Mouse (Mus musculus): ENCODE results near the gene Itga10. TPM values are rescaled to one million over a fixed set of nuclear protein-coding genes. Genes with fewer than 3 reads are reported as not detected.

Gene Itga10
- polyA plus RNA-seq, 1 experiment from 2014 or later, result 1.4 TPM

DNA sequence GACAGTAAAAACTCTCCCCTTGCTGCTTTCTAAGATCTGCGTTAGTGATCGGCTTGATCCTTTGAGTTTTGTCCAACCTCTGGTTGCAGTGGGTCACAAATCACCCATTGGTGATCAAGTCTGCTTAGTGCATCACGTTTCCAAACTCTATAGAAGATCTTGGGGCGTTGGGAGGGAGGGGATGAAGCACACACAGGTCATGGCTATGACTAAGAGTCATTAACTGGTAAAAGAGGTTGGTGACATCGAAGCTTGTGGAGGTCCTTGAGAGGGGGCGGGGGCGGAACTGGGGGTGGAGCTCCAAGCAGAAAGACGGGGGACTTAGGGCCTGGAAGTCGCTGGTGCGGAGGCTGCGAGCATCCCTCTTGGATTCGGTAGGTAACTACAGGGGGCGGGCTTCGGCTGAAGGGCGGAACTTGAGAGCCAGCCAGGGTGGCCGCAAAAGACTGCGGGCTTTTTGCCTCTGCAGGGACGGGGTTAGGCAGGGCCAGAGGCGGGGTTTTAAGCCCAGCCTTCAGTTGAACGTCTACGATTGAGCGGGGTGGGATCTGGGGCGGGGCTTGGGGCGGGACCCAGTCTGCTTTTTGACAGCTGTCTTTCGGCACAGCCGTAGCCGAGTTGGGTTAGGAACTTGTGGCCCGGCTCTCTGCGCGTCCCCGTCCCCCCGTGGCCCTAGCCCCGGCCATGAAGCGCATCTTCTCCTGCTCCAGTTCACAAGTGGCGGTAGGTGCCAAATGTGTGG lies 24.5 kb downstream of the Itga10 start, which contains the start of gene Ankrd35:
TSS of gene Ankrd35 (plus strand) at position 405 of the 742 bp plus-strand sequence.
- Histone ChIP-seq H3K4me2 (peak within 1 kb of the TSS; percentile 84), H3K9ac (replicated peaks) (peak within 1 kb of the TSS; percentile 36), H3K27me3 (replicated peaks) (peaks cover 9% of the 10 kb centered on the region; the same call in 1 of the 2 replicates), H3K4me3 (replicated peaks) (peak within 1 kb of the TSS; percentile 45), H3K27ac (replicated peaks) (no peak within 1 kb of the TSS), H3K9me3 (replicated peaks) (no peaks in the 10 kb centered on the region), H3K4me1 (peaks cover 6% of the 10 kb centered on the region), H3K36me3 (no peaks in the 10 kb centered on the region)
- peak; percentile 91 for ATAC-seq (ENCODE audit: low FRiP score)
- WGBS, result 5% methylated on average over 35 of the region's 35 CpGs

DNA sequence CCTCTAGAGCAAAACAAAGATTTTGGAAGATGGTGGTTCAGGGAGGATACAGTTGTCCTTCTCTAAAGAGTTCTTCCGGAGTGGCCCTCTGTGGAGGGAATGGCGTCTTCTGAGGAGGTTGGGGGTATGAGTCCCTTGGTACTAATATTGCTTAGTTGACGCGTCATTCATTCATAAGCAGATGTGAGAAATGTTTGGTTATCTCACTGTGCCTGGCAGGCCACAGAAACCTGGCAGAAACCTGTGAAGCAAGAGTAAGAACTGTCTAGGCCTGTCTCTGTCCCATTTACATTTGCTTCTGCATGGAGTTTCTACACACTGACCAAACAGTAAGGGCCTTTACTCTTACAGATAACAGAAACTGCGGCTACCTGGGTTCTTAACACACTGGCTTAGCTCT lies 26.1 kb downstream of the Itga10 start:
- Histone ChIP-seq H3K4me2 (no peak overlapping the region), H3K4me3 (replicated peaks) (no peak overlapping the region), H3K36me3 (no peaks in the 10 kb centered on the region), H3K27ac (replicated peaks) (no peak overlapping the region), H3K27me3 (replicated peaks) (peaks cover 9% of the 10 kb centered on the region; the same call in 1 of the 2 replicates), H3K4me1 (peaks cover 6% of the 10 kb centered on the region), H3K9me3 (replicated peaks) (no peaks in the 10 kb centered on the region), H3K9ac (replicated peaks) (no peak overlapping the region)
- ATAC-seq (ENCODE audit: low FRiP score), result no peak
- 91% methylated on average over 5 of the region's 5 CpGs for WGBS

DNA sequence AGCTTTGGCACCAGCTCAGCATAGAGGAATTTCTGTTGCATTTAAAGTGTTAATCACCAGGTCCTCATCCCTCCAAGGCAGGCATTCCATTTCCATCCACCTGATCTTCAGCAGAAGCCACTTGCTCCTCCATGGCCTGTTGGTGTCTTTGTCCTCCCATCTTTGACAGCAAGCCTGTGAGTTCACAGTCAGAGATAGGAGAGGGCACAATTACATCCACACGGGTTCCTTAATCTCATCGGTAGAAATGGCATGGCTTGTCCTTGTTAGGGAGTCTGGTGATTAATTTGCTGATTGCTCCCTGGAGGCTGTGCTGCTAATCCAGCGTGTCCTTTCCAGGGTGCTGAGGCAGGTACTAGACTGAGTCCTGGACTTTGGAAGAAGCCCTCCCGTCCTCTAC lies 28.1 kb downstream of the Itga10 start:
- ATAC-seq (ENCODE audit: low FRiP score), result no peak
- 54% methylated on average over 4 of the region's 4 CpGs for WGBS
- H3K9me3 ChIP-seq (replicated peaks), result no peaks in the 10 kb centered on the region

DNA sequence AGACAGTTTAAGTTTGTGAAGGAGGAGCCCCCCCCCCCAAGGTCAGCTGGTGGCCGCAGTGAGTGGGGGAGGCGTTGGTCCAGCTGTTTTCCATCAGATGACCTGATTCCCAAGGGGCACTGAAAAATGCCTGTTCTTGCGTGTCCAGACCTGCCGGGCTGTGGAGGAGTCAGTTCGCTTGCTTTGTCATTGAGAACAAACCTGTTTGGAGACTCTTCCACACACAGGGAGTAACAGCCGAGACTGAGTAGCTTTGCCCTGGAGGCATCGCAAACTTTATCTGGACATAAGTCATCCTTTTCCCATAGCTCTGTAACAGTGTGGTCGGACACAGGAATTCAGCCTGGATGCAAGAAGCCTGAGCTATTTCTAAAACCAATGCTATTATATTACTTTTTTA lies 29.1 kb downstream of the Itga10 start:
- Histone ChIP-seq H3K9me3 (replicated peaks) (no peaks in the 10 kb centered on the region), H3K36me3 (no peaks in the 10 kb centered on the region), H3K27me3 (replicated peaks) (peaks cover 9% of the 10 kb centered on the region; the same call in 1 of the 2 replicates), H3K4me3 (replicated peaks) (no peak overlapping the region), H3K4me2 (no peak overlapping the region), H3K9ac (replicated peaks) (no peak overlapping the region), H3K27ac (replicated peaks) (no peak overlapping the region), H3K4me1 (peaks cover 6% of the 10 kb centered on the region)
- WGBS, result 63% methylated on average over 8 of the region's 8 CpGs
- ATAC-seq (ENCODE audit: low FRiP score), result no peak

More for the DNA sequence above, 28.1 kb downstream of the Itga10 start:
- H3K9ac ChIP-seq (replicated peaks), result no peak overlapping the region
- peaks cover 6% of the 10 kb centered on the region for H3K4me1 ChIP-seq
- no peak overlapping the region for H3K4me2 ChIP-seq
- H3K4me3 ChIP-seq (replicated peaks), result no peak overlapping the region
- H3K27me3 ChIP-seq (replicated peaks), result peaks cover 9% of the 10 kb centered on the region; the same call in 1 of the 2 replicates
- no peak overlapping the region for H3K27ac ChIP-seq (replicated peaks)
- H3K36me3 ChIP-seq, result no peaks in the 10 kb centered on the region

DNA sequence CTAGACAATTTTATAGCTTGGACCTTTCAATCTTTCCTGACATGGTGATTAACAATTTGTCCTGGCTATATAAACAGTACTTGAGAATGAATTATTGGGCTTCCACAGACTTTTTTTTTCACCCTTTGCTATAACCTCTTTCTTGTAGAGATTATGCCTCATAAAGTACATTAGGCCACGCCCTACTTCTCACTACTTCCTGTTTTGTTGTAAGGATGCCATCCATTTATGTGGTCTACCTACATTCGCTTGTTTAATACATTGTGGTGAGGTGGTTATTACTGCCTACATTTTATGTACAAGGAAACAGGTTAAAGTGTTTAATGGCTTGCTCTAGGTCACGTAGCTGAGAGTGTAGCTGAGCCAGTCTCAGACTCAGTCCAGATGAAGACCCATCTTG lies 29.8 kb downstream of the Itga10 start:
- H3K27ac ChIP-seq (replicated peaks), result no peak overlapping the region
- no peak overlapping the region for H3K4me3 ChIP-seq (replicated peaks)
- 76% methylated on average over 3 of the region's 3 CpGs for WGBS
- H3K9me3 ChIP-seq (replicated peaks), result no peaks in the 10 kb centered on the region
- peaks cover 6% of the 10 kb centered on the region for H3K4me1 ChIP-seq
- no peak for ATAC-seq (ENCODE audit: low FRiP score)
- H3K9ac ChIP-seq (replicated peaks), result no peak overlapping the region
- no peak overlapping the region for H3K4me2 ChIP-seq
- peaks cover 9% of the 10 kb centered on the region; the same call in 1 of the 2 replicates for H3K27me3 ChIP-seq (replicated peaks)
- no peaks in the 10 kb centered on the region for H3K36me3 ChIP-seq

DNA sequence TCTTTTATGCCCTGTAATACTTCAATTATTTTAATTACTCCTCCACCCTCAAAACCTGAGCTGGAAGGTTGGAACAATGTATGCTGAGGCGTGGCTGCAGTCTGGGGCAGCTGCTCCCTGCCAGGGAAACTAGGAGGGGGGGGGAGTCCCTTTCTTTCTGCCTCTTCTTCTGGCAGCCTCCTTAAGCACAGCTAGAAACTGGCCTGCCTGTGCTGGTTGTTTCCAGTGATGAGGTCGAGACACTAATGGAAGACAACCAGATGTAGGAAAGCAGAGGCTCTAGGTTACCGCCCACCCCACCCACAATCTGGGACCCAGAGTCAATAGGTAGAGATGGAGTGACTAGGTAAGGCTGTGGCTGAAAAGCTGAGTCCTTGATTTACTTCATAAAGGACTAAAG lies 30.3 kb downstream of the Itga10 start:
- no peak for ATAC-seq (ENCODE audit: low FRiP score)
- 23% methylated on average over 3 of the region's 3 CpGs for WGBS

DNA sequence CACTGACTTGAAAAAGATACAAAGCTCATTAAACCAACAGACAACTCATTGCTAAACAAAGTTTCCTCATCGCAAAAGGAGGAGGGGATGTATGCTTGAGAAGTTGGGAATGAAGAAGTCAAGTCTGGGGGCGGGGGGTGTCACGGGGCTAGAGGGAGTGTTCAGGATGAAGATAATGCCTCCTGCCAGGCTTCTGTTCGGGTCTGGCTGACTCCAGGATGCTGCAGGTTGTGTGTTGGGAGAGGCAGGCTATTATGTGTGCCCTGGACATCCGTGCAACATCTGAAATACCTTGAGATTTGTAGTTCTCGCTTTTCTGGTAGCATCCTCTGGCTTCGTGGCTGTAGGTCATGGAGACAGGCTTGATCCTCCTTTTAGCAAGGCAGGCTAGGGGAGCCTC lies 33.1 kb downstream of the Itga10 start:
- ATAC-seq (ENCODE audit: low FRiP score), result no peak
- WGBS, result 62% methylated on average over 7 of the region's 7 CpGs

More for the DNA sequence above, 30.3 kb downstream of the Itga10 start:
- peaks cover under 1% of the 10 kb centered on the region; the same call in 1 of the 2 replicates for H3K4me1 ChIP-seq
- H3K9ac ChIP-seq (replicated peaks), result no peak overlapping the region
- H3K36me3 ChIP-seq, result no peaks in the 10 kb centered on the region
- H3K27ac ChIP-seq (replicated peaks), result no peak overlapping the region
- H3K27me3 ChIP-seq (replicated peaks), result peaks cover 12% of the 10 kb centered on the region; the same call in 1 of the 2 replicates
- H3K4me2 ChIP-seq, result no peak overlapping the region
- no peaks in the 10 kb centered on the region for H3K9me3 ChIP-seq (replicated peaks)
- no peak overlapping the region for H3K4me3 ChIP-seq (replicated peaks)

DNA sequence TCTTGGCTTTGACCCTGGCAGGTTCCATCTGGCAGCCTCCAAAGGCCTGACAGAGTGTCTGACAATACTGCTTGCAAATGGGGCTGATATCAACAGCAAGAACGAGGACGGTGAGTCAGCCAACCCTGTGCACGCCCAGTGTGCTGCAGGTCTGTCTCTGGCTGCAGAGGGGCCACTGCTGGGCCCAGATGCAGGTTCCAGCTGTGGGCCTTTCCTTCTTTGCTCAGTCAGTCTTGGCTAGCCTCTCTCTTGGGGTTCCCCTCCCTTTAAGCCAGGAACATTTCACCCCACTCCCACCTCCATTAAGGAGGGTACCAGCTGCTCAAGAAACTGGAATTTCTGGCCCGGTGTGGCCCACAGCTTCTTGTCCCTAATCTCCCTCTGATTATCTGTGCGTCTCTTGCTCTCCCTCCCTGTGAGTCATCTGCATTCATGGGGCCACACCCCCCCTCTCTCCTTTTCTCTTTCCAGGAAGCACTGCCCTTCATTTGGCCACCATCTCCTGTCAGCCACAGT lies 33.8 kb downstream of the Itga10 start:
- ATAC-seq (ENCODE audit: low FRiP score), result no peak
- no peak overlapping the region for H3K27ac ChIP-seq (replicated peaks)
- H3K4me3 ChIP-seq (replicated peaks), result no peak overlapping the region
- no peaks in the 10 kb centered on the region for H3K36me3 ChIP-seq
- H3K4me1 ChIP-seq, result no peaks in the 10 kb centered on the region
- H3K27me3 ChIP-seq (replicated peaks), result peaks cover 15% of the 10 kb centered on the region
- no peak overlapping the region for H3K4me2 ChIP-seq
- 29% methylated on average over 5 of the region's 5 CpGs for WGBS
- no peak overlapping the region for H3K9ac ChIP-seq (replicated peaks)
- H3K9me3 ChIP-seq (replicated peaks), result no peaks in the 10 kb centered on the region

More for the DNA sequence above, 33.1 kb downstream of the Itga10 start:
- H3K4me3 ChIP-seq (replicated peaks), result no peak overlapping the region
- H3K27me3 ChIP-seq (replicated peaks), result 0 out of 2 replicates have a peak, but pooled peaks cover 10% of the 10 kb centered on the region
- H3K9me3 ChIP-seq (replicated peaks), result no peaks in the 10 kb centered on the region
- H3K4me2 ChIP-seq, result no peak overlapping the region
- H3K9ac ChIP-seq (replicated peaks), result no peak overlapping the region
- no peaks in the 10 kb centered on the region for H3K4me1 ChIP-seq
- no peak overlapping the region for H3K27ac ChIP-seq (replicated peaks)
- no peaks in the 10 kb centered on the region for H3K36me3 ChIP-seq

DNA sequence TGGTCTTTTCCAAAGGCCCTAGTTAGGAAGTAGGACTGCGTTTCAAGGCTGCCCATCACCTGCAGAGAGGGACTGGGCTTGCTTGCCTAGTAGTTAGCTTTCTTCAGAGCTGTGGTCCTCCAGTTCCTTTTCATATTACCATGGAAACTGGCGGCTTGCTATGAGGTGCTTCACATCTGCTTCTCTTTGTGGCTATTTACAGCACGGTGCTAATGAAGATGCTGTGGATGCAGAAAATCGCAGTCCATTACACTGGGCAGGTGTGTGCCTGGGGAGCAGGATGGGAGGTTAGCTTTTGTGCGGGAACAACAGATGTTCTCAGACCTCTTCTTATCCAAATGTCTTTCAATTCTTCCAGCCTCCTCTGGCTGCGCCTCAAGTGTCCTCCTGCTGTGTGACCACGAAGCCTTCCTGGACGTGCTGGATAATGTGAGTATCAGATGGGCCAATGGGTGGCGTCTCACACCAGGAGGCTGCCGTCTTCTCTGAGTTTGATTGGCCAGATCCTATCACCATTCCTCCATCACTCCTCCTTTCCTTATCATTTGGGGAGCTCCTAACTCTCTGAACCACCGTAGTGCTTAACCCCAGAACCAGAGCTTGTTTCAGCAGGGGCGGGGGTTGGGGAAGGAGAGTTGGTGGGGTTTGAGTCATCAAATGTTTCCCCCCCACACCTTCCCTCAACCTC lies 35.0 kb downstream of the Itga10 start:
- 20% methylated on average over 12 of the region's 12 CpGs for WGBS
- peak; percentile 27; the same call in 1 of the 2 replicates for ATAC-seq (ENCODE audit: low FRiP score)

DNA sequence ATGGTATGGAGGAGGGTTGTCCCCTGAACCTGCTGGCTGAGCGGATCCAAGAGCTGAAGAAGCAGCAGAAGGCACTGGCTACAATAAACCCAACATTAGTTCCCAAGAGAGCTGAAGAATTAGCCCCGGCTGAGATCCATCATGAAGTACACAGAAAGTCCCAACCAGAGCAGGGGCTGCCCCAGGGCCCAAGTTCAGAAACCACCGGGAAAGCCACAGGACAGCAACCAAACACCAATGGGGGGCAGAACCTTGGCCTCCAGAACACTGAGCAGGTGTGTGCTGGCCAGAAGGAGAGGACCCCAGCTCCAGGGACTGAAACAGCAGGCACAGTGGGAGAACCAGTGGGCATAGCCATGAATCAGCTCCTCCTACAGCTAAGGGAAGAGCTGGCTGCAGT lies 38.1 kb downstream of the Itga10 start:
- Histone ChIP-seq H3K4me2 (no peak overlapping the region), H3K36me3 (no peaks in the 10 kb centered on the region), H3K27ac (replicated peaks) (no peak overlapping the region), H3K4me3 (replicated peaks) (no peak overlapping the region), H3K27me3 (replicated peaks) (peaks cover 21% of the 10 kb centered on the region), H3K9ac (replicated peaks) (no peak overlapping the region), H3K4me1 (peaks cover 9% of the 10 kb centered on the region), H3K9me3 (replicated peaks) (no peaks in the 10 kb centered on the region)
- no peak for ATAC-seq (ENCODE audit: low FRiP score)
- WGBS, result 85% methylated on average over 3 of the region's 3 CpGs

More for the DNA sequence above, 35.0 kb downstream of the Itga10 start:
- Histone ChIP-seq H3K36me3 (no peaks in the 10 kb centered on the region), H3K9me3 (replicated peaks) (no peaks in the 10 kb centered on the region), H3K9ac (replicated peaks) (no peak overlapping the region), H3K4me2 (no peak overlapping the region), H3K27me3 (replicated peaks) (peaks cover 21% of the 10 kb centered on the region), H3K4me1 (peaks cover 9% of the 10 kb centered on the region), H3K4me3 (replicated peaks) (no peak overlapping the region), H3K27ac (replicated peaks) (no peak overlapping the region)

DNA sequence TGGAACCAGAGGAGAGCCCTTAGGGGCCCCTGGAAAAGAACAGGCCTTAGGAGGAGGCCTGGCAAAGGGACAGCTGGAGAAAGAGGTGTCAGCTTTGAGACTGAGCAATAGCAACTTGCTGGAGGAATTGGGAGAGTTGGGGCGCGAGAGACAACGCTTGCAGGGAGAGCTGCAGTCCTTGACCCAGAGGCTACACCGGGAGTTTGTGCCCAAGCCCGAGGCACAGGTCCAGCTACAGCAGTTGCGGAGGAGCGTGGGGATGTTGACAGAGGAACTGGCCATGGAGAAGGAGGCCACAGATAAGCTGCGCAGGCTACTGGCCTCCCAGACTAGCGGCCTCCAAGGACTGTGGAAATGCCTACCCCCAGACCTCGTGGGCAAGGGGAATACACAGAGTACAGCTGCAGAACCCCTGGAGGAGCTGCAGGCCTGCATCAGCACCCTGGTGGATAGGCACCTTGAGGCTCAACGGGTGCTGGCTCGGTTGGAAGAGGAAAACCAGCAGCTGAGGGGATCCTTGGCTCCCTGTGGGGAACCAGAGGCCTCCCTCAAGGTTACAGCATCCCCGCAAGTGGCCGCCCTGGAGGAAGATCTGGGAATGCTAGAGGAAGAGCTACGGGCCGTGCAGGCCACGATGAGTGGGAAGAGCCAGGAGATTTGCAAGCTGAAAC lies 38.9 kb downstream of the Itga10 start:
- peak overlapping the region; percentile 20; the same call in 1 of the 2 replicates for H3K4me3 ChIP-seq (replicated peaks)
- no peak overlapping the region for H3K27ac ChIP-seq (replicated peaks)
- no peak for ATAC-seq (ENCODE audit: low FRiP score)
- H3K9ac ChIP-seq (replicated peaks), result no peak overlapping the region
- H3K9me3 ChIP-seq (replicated peaks), result no peaks in the 10 kb centered on the region
- 60% methylated on average over 17 of the region's 17 CpGs for WGBS
- H3K27me3 ChIP-seq (replicated peaks), result peaks cover 21% of the 10 kb centered on the region
- H3K4me1 ChIP-seq, result peaks cover 9% of the 10 kb centered on the region
- H3K36me3 ChIP-seq, result no peaks in the 10 kb centered on the region
- H3K4me2 ChIP-seq, result peak overlapping the region; percentile 53
